Mouse (Mus musculus) MEL (cell line): ENCODE results near the gene Tktl1.

Experiments
- CTCF ChIP-seq, 3 experiments: IDR thresholded peaks in 2 of 3; conservative IDR thresholded peaks in 1 of 3; 2 replicates each; pipeline ENCODE4 v1.5.1; 2011 to 2012; ENCODE audit warnings: low read length in 3 of 3, low read depth in 2 of 3, mild to moderate bottlenecking in 2 of 3, improper control_type of control experiment in 1 of 3, inconsistent platforms in 1 of 3, mixed read lengths in 1 of 3, moderate library complexity in 1 of 3; ENCODE audit not compliant: control insufficient read depth in 1 of 3, insufficient read depth in 1 of 3, poor library complexity in 1 of 3, severe bottlenecking in 1 of 3
- MAX ChIP-seq: IDR thresholded peaks from 2 replicates; pipeline ENCODE4 v1.6.1; 2011; ENCODE audit warnings: low read length, improper control_type of control experiment
- POLR2A ChIP-seq, 2 experiments: IDR thresholded peaks; 2 replicates each; pipeline ENCODE4 v1.6.1; 2011 to 2012; ENCODE audit warnings: low read length in 2 of 2, mild to moderate bottlenecking in 2 of 2, control low read depth in 1 of 2, improper control_type of control experiment in 1 of 2, low read depth in 1 of 2, moderate library complexity in 1 of 2; ENCODE audit not compliant: control insufficient read depth in 1 of 2, insufficient read depth in 1 of 2, poor library complexity in 1 of 2
- ZC3H11A ChIP-seq: IDR thresholded peaks from 2 replicates; pipeline ENCODE4 v1.6.1; 2012; ENCODE audit warnings: low read depth, mild to moderate bottlenecking, inconsistent platforms, low read length, improper control_type of control experiment

- TF ChIP-seq MAX (no peak), CTCF (IDR thresholded peaks at IDR 0.05 in 2 of 3, conservative IDR thresholded peaks at IDR 0.05 in 1 of 3; ENCODE audit: control insufficient read depth in 1 of 3, insufficient read depth in 1 of 3, low read depth in 2 of 3, low read length in 3 of 3, poor library complexity in 1 of 3, severe bottlenecking in 1 of 3) (no peak), POLR2A (IDR thresholded peaks at IDR 0.05; ENCODE audit: control insufficient read depth in 1 of 2, insufficient read depth in 1 of 2, low read depth in 1 of 2, low read length in 2 of 2, poor library complexity in 1 of 2) (no peak), ZC3H11A (no peak)
Measured at GRCm38 (mm10) chrX:74246693-74247092, 69.6 kb downstream of the Tktl1 start.
